Mouse (Mus musculus) midbrain, embryonic 13.5 days (tissue): ENCODE measurements around the gene Ly6g6d. TPM values are rescaled to one million over a fixed set of nuclear protein-coding genes. Genes with fewer than 3 reads are reported as not detected.
A peak's percentile ranks its signal among the peaks of the same experiment; 100 is the strongest.

Source experiments
- ATAC-seq: fragments of 200-750 bp; cut with Nextera tagmentation; 2 replicates; pipeline ENCODE4 v1.8.0; 2017; ENCODE audit warnings: mild to moderate bottlenecking, moderate TSS enrichment, moderate library complexity
- H3K27ac ChIP-seq: fragments of 300-500 bp; sonication (generic); 2 replicates; pipeline ENCODE4 v1.5.1; 2015; ENCODE audit warnings: inconsistent platforms, mild to moderate bottlenecking, moderate library complexity
- H3K27me3 ChIP-seq: fragments of 300-500 bp; sonication (generic); 2 replicates; pipeline ENCODE4 v1.6.1; 2015; ENCODE audit warnings: mild to moderate bottlenecking, inconsistent platforms
- H3K36me3 ChIP-seq: fragments of 300-500 bp; sonication (generic); 2 replicates; pipeline ENCODE4 v1.6.1; 2015; ENCODE audit warnings: mild to moderate bottlenecking, inconsistent platforms
- H3K4me1 ChIP-seq: fragments of 300-500 bp; sonication (generic); replicated peaks from 2 replicates; pipeline ENCODE4 v1.6.1; 2015; ENCODE audit warnings: inconsistent platforms
- H3K4me2 ChIP-seq: fragments of 300-500 bp; sonication (generic); replicated peaks from 2 replicates; pipeline ENCODE4 v1.6.1; 2015; ENCODE audit warnings: moderate library complexity, mild to moderate bottlenecking, inconsistent platforms
- H3K4me3 ChIP-seq: fragments of 300-500 bp; sonication (generic); replicated peaks from 2 replicates; pipeline ENCODE4 v1.5.1; 2015; ENCODE audit warnings: mild to moderate bottlenecking, inconsistent platforms
- H3K9ac ChIP-seq: fragments of 300-500 bp; sonication (generic); replicated peaks from 2 replicates; pipeline ENCODE4 v1.6.1; 2015; ENCODE audit warnings: mild to moderate bottlenecking, inconsistent platforms
- H3K9me3 ChIP-seq: fragments of 300-500 bp; sonication (generic); 2 replicates; pipeline ENCODE4 v1.6.1; 2016; ENCODE audit warnings: mild to moderate bottlenecking, inconsistent platforms
- WGBS: fragments of 180-500 bp; shearing (Covaris S2); methylation state at CpG from one replicate; pipeline ENCODE4 v1.1.7; 2015; 5-methylcytosine and 5-hydroxymethylcytosine counted together
- polyA plus RNA-seq: library from polyadenylated mRNA; unstranded; fragments of >200 nt; fragmentation: Nextera tagmentation; extraction: Ambion mirVana; gene quantifications from 2 replicates; pipeline ENCODE4 v1.2.1, GENCODE M21; 2015

The Ly6g6d gene
- polyA plus RNA-seq, 1 experiment from 2014 or later, result 1.9 TPM

- H3K4me1 ChIP-seq, result peaks cover 13% of the 10 kb centered on the region
- no peaks in the 10 kb centered on the region for H3K27me3 ChIP-seq
- ATAC-seq, result no peak
- 93% methylated on average over 15 of the region's 15 CpGs for WGBS
- H3K9ac ChIP-seq, result no peak overlapping the region
- no peak overlapping the region for H3K4me3 ChIP-seq
- H3K9me3 ChIP-seq, result no peaks in the 10 kb centered on the region
- H3K36me3 ChIP-seq, result peaks cover 84% of the 10 kb centered on the region
- H3K27ac ChIP-seq, result no peak overlapping the region
- H3K4me2 ChIP-seq, result no peak overlapping the region
Observed at GRCm38 (mm10) chr17:35094475-35095365, 16.9 kb upstream of the Ly6g6d start.

- H3K9ac ChIP-seq, result no peak overlapping the region; the same call in 1 of the 2 replicates
- H3K4me1 ChIP-seq, result peaks cover 14% of the 10 kb centered on the region
- H3K9me3 ChIP-seq, result no peaks in the 10 kb centered on the region
- H3K4me2 ChIP-seq, result no peak overlapping the region
- no peak overlapping the region for H3K4me3 ChIP-seq
- H3K36me3 ChIP-seq, result peaks cover 63% of the 10 kb centered on the region
- ATAC-seq, result no peak
- 93% methylated on average over 14 of the region's 14 CpGs for WGBS
- no peak overlapping the region for H3K27ac ChIP-seq
- H3K27me3 ChIP-seq, result no peaks in the 10 kb centered on the region
Observed at GRCm38 (mm10) chr17:35092403-35093198, 14.7 kb upstream of the Ly6g6d start.

- Histone ChIP-seq H3K4me1 (peaks cover 14% of the 10 kb centered on the region), H3K4me2 (peak overlapping the region; percentile 68), H3K27ac (peak overlapping the region; percentile 98), H3K36me3 (peaks cover 41% of the 10 kb centered on the region), H3K4me3 (peak overlapping the region; percentile 58), H3K9ac (peak overlapping the region; percentile 85), H3K27me3 (peaks cover 3% of the 10 kb centered on the region; the same call in 1 of the 2 replicates), H3K9me3 (no peaks in the 10 kb centered on the region)
- no peak for ATAC-seq
- WGBS, result 76% methylated on average over 8 of the region's 8 CpGs
Observed at GRCm38 (mm10) chr17:35090166-35090932, 12.5 kb upstream of the Ly6g6d start.

GRCm38 (mm10) chr17:35088825-35089644 is 11.2 kb upstream of the Ly6g6d start, which contains the start of gene Abhd16a:
TSS of gene Abhd16a (plus strand) at chr17:35089263.
- ATAC-seq, result peak; percentile 99
- peaks cover 3% of the 10 kb centered on the region; the same call in 1 of the 2 replicates for H3K27me3 ChIP-seq
- 3% methylated on average over 65 of the region's 67 CpGs for WGBS

GRCm38 (mm10) chr17:35088151-35088550 is 10.3 kb upstream of the Ly6g6d start:
- no peak overlapping the region for H3K27ac ChIP-seq
- no peak for ATAC-seq
- 56% methylated on average over 2 of the region's 2 CpGs for WGBS
- H3K4me3 ChIP-seq, result no peak overlapping the region
- H3K9ac ChIP-seq, result no peak overlapping the region
- no peaks in the 10 kb centered on the region for H3K9me3 ChIP-seq
- H3K27me3 ChIP-seq, result peaks cover 3% of the 10 kb centered on the region; the same call in 1 of the 2 replicates
- no peak overlapping the region; the same call in 1 of the 2 replicates for H3K4me2 ChIP-seq
- H3K36me3 ChIP-seq, result peaks cover 21% of the 10 kb centered on the region
- peaks cover 14% of the 10 kb centered on the region for H3K4me1 ChIP-seq

More at GRCm38 (mm10) chr17:35088825-35089644, 11.2 kb upstream of the Ly6g6d start, which contains the start of gene Abhd16a:
- Histone ChIP-seq H3K4me3 (peak within 1 kb of the TSS; percentile 58), H3K4me1 (peaks cover 14% of the 10 kb centered on the region), H3K27ac (peak within 1 kb of the TSS; percentile 98), H3K9me3 (no peaks in the 10 kb centered on the region), H3K9ac (peak within 1 kb of the TSS; percentile 85), H3K4me2 (peak within 1 kb of the TSS; percentile 68), H3K36me3 (peaks cover 30% of the 10 kb centered on the region)

GRCm38 (mm10) chr17:35085208-35085865 is 7.5 kb upstream of the Ly6g6d start, which contains the start of gene Ly6g6f:
TSS of gene Ly6g6f (minus strand) at chr17:35085610.
- H3K36me3 ChIP-seq, result no peaks in the 10 kb centered on the region
- no peak for ATAC-seq
- no peaks in the 10 kb centered on the region for H3K9me3 ChIP-seq
- no peak within 1 kb of the TSS for H3K4me2 ChIP-seq
- WGBS, result 83% methylated on average over 7 of the region's 7 CpGs
- no peak within 1 kb of the TSS for H3K9ac ChIP-seq
- no peak within 1 kb of the TSS for H3K4me3 ChIP-seq
- H3K27ac ChIP-seq, result no peak within 1 kb of the TSS
- peaks cover 8% of the 10 kb centered on the region for H3K4me1 ChIP-seq
- H3K27me3 ChIP-seq, result peaks cover 3% of the 10 kb centered on the region; the same call in 1 of the 2 replicates

- peaks cover 3% of the 10 kb centered on the region; the same call in 1 of the 2 replicates for H3K27me3 ChIP-seq
- no peak overlapping the region for H3K4me2 ChIP-seq
- no peak for ATAC-seq
- H3K9ac ChIP-seq, result no peak overlapping the region
- WGBS, result 88% methylated on average over 3 of the region's 3 CpGs
- H3K9me3 ChIP-seq, result no peaks in the 10 kb centered on the region
- H3K36me3 ChIP-seq, result no peaks in the 10 kb centered on the region
- no peak overlapping the region for H3K4me3 ChIP-seq
- no peak overlapping the region for H3K27ac ChIP-seq
- H3K4me1 ChIP-seq, result no peaks in the 10 kb centered on the region
Observed at GRCm38 (mm10) chr17:35083929-35084497, 6.1 kb upstream of the Ly6g6d start.

- Histone ChIP-seq H3K27me3 (peaks cover 3% of the 10 kb centered on the region; the same call in 1 of the 2 replicates), H3K4me3 (no peak overlapping the region), H3K27ac (no peak overlapping the region), H3K4me1 (peaks cover 3% of the 10 kb centered on the region), H3K9me3 (no peaks in the 10 kb centered on the region), H3K9ac (no peak overlapping the region), H3K4me2 (no peak overlapping the region), H3K36me3 (no peaks in the 10 kb centered on the region)
- ATAC-seq, result no peak
- WGBS, result 84% methylated on average over 16 of the region's 16 CpGs
Observed at GRCm38 (mm10) chr17:35082841-35083576, 5.1 kb upstream of the Ly6g6d start.

- H3K4me3 ChIP-seq, result no peak overlapping the region
- 76% methylated on average over 4 of the region's 4 CpGs for WGBS
- H3K4me2 ChIP-seq, result no peak overlapping the region
- H3K36me3 ChIP-seq, result no peaks in the 10 kb centered on the region
- H3K9me3 ChIP-seq, result no peaks in the 10 kb centered on the region
- H3K27ac ChIP-seq, result no peak overlapping the region
- H3K9ac ChIP-seq, result peak overlapping the region; percentile 28; the same call in 1 of the 2 replicates
- peaks cover 1% of the 10 kb centered on the region; the same call in 1 of the 2 replicates for H3K27me3 ChIP-seq
- peaks cover 20% of the 10 kb centered on the region for H3K4me1 ChIP-seq
- no peak for ATAC-seq
Observed at GRCm38 (mm10) chr17:35080710-35081109, 2.8 kb upstream of the Ly6g6d start.
